Comparison of ENCODE assay signal across 15 mouse cellular contexts in the genomic region with DNA sequence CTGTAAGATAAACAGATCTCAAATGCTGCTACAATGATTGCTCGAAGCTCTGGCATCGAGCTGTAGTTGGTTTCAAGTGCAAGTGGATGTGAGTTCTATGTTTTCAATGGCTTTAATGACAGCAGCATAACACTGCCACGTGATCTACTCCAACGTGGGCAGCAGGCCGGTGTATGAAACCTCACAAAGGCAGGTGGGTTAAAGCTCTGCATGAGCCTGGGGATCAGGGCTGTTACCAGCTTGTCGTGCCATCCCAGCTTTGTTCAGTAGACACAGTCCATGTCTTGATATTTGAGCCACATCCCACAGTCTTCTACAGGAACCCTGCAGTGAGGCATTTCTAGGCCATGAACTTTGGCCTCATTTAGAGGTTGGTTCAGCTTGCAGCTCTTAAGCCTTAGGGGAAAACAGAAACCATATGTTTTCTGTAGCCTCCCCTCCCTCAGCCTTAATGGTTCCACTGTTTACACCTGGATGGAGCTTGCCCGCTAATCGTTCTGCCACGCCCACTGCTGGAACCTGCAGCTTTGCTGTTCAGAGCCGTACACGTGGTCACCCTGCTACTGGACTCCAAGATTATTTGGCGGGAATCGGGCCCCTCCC.
DNase-seq lines count a peak whose midpoint lies in the region; ATAC-seq lines count a peak whose summit lies in the region.
"Had no signal": no experiment of that assay in that cellular context is flagged by ENCODE, and none has a peak within 500 bp of the region (broad histone marks: within the 10 kb centered on the region; RNA-seq: fewer than 3 reads in every experiment).

No protein-coding gene starts in this region.

- peak; percentile 29; the same call in 1 of the 2 replicates for ATAC-seq in embryonic facial prominence, embryonic 15.5 days (ENCODE audit: insufficient number of reproducible peaks, low FRiP score, low TSS enrichment, low read depth)
- ATAC-seq: CD4-positive, CD25-positive, alpha-beta regulatory T cell, adult 4 months; hindbrain, postnatal 0 days had no signal

- no peak overlapping the region for H3K27ac ChIP-seq in embryonic facial prominence, embryonic 15.5 days (replicated peaks)
- H3K27ac ChIP-seq: hindbrain, postnatal 0 days; limb, embryonic 13.5 days had no signal

- H3K4me2 ChIP-seq in embryonic facial prominence, embryonic 15.5 days (replicated peaks) = no peak overlapping the region
- H3K4me2 ChIP-seq: limb, embryonic 13.5 days had no signal

- DNase-seq in kidney, postnatal 36 days = peak; percentile 10 to 34
- no peak for DNase-seq in kidney, postnatal 14 days
- DNase-seq in embryo, embryonic 9.5 days (ENCODE audit: extremely low spot score) = peak; percentile 8
- DNase-seq in mesoderm, embryonic 11.5 days (ENCODE audit: low read depth, low spot score) = peak; percentile 48
- no peak for DNase-seq in heart, adult 9 months (ENCODE audit: low spot score in 2 of 2)
- no peak for DNase-seq in gastrocnemius, postnatal 10 days
- DNase-seq: adrenal gland, adult 8-10 months; cerebellum, adult 2 months; heart, adult 18-20 months; lung, postnatal 14 days; right cerebral cortex, postnatal 25 days had no signal

- no peaks in the 10 kb centered on the region for H3K36me3 ChIP-seq in embryonic facial prominence, embryonic 15.5 days
- H3K36me3 ChIP-seq: limb, embryonic 13.5 days had no signal

- no peak overlapping the region for H3K4me3 ChIP-seq in embryonic facial prominence, embryonic 15.5 days (replicated peaks)
- H3K4me3 ChIP-seq: limb, embryonic 13.5 days had no signal

- no peaks in the 10 kb centered on the region for H3K9me3 ChIP-seq in embryonic facial prominence, embryonic 15.5 days (replicated peaks)
- H3K9me3 ChIP-seq: limb, embryonic 13.5 days had no signal

- no peaks in the 10 kb centered on the region for H3K27me3 ChIP-seq in embryonic facial prominence, embryonic 15.5 days
- H3K27me3 ChIP-seq: limb, embryonic 13.5 days had no signal

- 0 out of 2 replicates have a peak, but pooled peaks cover 16% of the 10 kb centered on the region for H3K4me1 ChIP-seq in embryonic facial prominence, embryonic 15.5 days

- H3K9ac ChIP-seq in embryonic facial prominence, embryonic 15.5 days = no peak overlapping the region
- H3K9ac ChIP-seq: limb, embryonic 13.5 days had no signal

- WGBS in embryonic facial prominence, embryonic 15.5 days = 38% methylated on average over 13 of the region's 13 CpGs

Comparison
In these comparisons a context has a peak if more than half of its experiments do, and no peak if none do; other contexts are left out.
1. DNase-seq: peak in kidney, postnatal 36 days (2 of 2), embryo, embryonic 9.5 days (single experiment) and mesoderm, embryonic 11.5 days (single experiment); none in kidney, postnatal 14 days (single experiment), heart, adult 9 months (0 of 2) and gastrocnemius, postnatal 10 days (single experiment).